Mouse (Mus musculus) midbrain, embryonic 15.5 days (tissue): Measurements from ENCODE around the gene Rprd1b. TPM values are rescaled to one million over a fixed set of nuclear protein-coding genes. Genes with fewer than 3 reads are reported as not detected.

ENCODE experiments used
- ATAC-seq: fragments of 200-750 bp; cut with Nextera tagmentation; replicated peaks from 2 replicates; pipeline ENCODE4 v1.8.0; 2017; ENCODE audit warnings: moderate TSS enrichment
- H3K27ac ChIP-seq: fragments of 300-500 bp; sonication (generic); 2 replicates; pipeline ENCODE4 v1.5.1; 2015; ENCODE audit warnings: mild to moderate bottlenecking, inconsistent platforms
- H3K27me3 ChIP-seq: fragments of 300-500 bp; sonication (generic); replicated peaks from 2 replicates; pipeline ENCODE4 v1.6.1; 2015; ENCODE audit warnings: inconsistent platforms
- H3K36me3 ChIP-seq: fragments of 300-500 bp; sonication (generic); replicated peaks from 2 replicates; pipeline ENCODE4 v1.6.1; 2015; ENCODE audit warnings: inconsistent platforms
- H3K4me1 ChIP-seq: fragments of 300-500 bp; sonication (generic); 2 replicates; pipeline ENCODE4 v1.6.1; 2015; ENCODE audit warnings: inconsistent platforms
- H3K4me2 ChIP-seq: fragments of 300-500 bp; sonication (generic); 2 replicates; pipeline ENCODE4 v1.6.1; 2015; ENCODE audit warnings: inconsistent platforms, mild to moderate bottlenecking, moderate library complexity
- H3K4me3 ChIP-seq: fragments of 300-500 bp; sonication (generic); 2 replicates; pipeline ENCODE4 v1.5.1; 2015; ENCODE audit warnings: mild to moderate bottlenecking, inconsistent platforms
- H3K9ac ChIP-seq: fragments of 300-500 bp; sonication (generic); 2 replicates; pipeline ENCODE4 v1.6.1; 2015; ENCODE audit warnings: mild to moderate bottlenecking, inconsistent platforms
- H3K9me3 ChIP-seq: fragments of 300-500 bp; sonication (generic); 2 replicates; pipeline ENCODE4 v1.6.1; 2016; ENCODE audit warnings: inconsistent platforms
- WGBS: fragments of 180-500 bp; shearing (Covaris S2); methylation state at CpG from one replicate; pipeline ENCODE4 v1.1.7; 2015; ENCODE audit warnings: mixed read lengths; 5-methylcytosine and 5-hydroxymethylcytosine counted together
- polyA plus RNA-seq: library from polyadenylated mRNA; unstranded; fragments of >200 nt; fragmentation: Nextera tagmentation; extraction: Ambion mirVana; gene quantifications from 2 replicates; pipeline ENCODE4 v1.2.1, GENCODE M21; 2015

Rprd1b gene
- polyA plus RNA-seq = 34.7 and 36.6 TPM in 2 replicates

DNA sequence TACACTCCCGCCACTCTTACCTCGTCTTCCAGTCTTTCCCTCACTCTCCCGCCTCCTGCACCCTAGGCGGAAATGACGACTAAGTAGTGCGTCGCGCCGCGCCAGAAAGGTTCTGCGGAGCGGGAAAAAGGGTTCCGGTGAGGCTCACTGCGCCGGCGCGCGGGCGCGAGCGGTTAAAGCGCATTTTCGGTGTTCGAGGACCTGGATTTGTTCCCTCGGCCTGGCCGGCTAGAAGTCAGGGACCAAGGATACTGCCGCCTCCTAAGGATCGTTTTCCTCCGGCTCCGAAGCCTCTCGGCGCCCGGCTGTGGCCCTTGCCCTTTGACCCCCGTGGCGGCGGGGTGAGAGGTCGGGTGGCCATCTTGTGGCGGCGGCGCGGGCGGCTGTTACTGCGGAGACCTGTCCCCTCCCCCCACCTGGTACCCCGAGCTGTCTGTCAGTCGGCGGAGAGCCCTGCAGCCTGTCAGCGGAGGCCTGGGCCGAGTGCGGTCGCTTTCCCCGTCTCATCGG is at the start of gene Rprd1b, which contains the start of gene Tti1:
Gene Rprd1b (plus strand): TSS at position 144 of the 510 bp plus-strand sequence.
Gene Tti1 (minus strand): TSS at position 80 of the 510 bp plus-strand sequence.
- peak within 1 kb of the TSS; percentile 97 for H3K4me3 ChIP-seq
- H3K27ac ChIP-seq = peak within 1 kb of the TSS; percentile 83
- H3K4me2 ChIP-seq = peak within 1 kb of the TSS; percentile 82
- peaks cover 37% of the 10 kb centered on the region for H3K4me1 ChIP-seq
- ATAC-seq = peak; percentile 96
- WGBS = under 1% methylated on average over 52 of the region's 52 CpGs
- H3K9ac ChIP-seq = peak within 1 kb of the TSS; percentile 89
- H3K9me3 ChIP-seq = no peaks in the 10 kb centered on the region
- no peaks in the 10 kb centered on the region for H3K27me3 ChIP-seq
- no peaks in the 10 kb centered on the region for H3K36me3 ChIP-seq

DNA sequence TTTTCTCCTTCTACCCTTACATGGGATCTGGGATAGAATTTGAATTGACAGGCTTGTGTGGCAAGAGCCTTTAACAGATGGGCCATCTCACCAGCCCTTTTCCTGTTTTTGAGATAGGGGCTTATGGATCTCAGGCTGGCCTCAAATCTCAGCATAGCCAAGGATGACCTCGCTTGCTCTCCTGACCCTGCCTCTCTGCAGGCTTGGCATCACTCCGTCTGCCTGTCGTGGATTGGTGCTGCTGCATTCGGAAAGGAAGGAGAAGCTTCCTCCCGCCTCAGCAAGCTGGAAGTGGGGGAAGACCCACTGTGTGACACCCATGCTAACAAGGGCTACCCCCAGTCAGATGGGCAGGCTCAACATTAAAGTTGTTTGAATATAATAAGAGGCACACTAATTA is 49.1 kb upstream of the Rprd1b start:
- Histone ChIP-seq H3K4me1 (peaks cover 20% of the 10 kb centered on the region), H3K4me2 (no peak overlapping the region), H3K27ac (no peak overlapping the region), H3K27me3 (no peaks in the 10 kb centered on the region), H3K9me3 (no peaks in the 10 kb centered on the region), H3K4me3 (no peak overlapping the region), H3K36me3 (no peaks in the 10 kb centered on the region), H3K9ac (no peak overlapping the region)
- WGBS = 60% methylated on average over 5 of the region's 5 CpGs
- no peak for ATAC-seq

DNA sequence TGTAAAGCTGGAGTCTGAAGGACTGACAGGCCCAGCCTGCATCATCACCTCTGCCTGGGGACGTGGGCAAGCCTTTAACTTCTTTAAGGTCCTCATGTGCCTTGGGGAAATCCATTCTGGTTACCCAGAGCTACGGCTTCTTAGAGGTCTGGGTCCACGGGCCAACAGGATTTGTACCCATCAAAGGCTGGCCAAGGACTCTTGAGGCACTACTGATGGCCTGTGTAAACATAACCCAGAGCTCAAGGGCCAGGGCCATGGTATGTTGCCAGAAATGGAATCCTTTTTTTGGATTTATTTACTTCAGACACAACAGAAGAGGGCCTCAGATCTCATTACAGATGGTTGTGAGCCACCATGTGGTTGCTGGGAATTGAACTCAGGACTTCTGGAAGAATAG is 45.6 kb upstream of the Rprd1b start:
- 87% methylated on average over 3 of the region's 3 CpGs for WGBS
- Histone ChIP-seq H3K4me1 (peaks cover 29% of the 10 kb centered on the region), H3K27ac (no peak overlapping the region), H3K27me3 (no peaks in the 10 kb centered on the region), H3K9me3 (no peaks in the 10 kb centered on the region), H3K4me2 (no peak overlapping the region), H3K36me3 (no peaks in the 10 kb centered on the region), H3K4me3 (no peak overlapping the region), H3K9ac (no peak overlapping the region)
- ATAC-seq = no peak

DNA sequence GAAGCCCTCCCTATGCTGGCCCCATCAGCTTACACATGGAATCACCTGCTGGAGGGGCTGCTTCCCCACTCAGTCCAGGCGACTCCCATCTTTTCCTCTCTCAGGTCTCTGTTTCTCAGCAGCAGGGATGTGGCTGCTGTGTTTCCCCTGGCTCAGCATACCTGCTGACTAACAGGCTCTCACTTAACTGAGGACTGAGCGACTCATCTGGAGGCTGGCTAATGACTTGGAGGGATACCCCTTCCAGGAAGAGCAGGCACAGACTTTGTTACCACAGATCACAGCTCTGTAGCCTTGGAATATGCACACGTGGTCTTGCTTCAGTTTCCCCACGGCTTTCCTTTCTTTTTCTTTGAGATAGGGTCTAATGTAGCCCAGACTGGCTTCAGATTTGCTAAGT is 45.0 kb upstream of the Rprd1b start:
- Histone ChIP-seq H3K36me3 (no peaks in the 10 kb centered on the region), H3K4me2 (no peak overlapping the region), H3K27me3 (no peaks in the 10 kb centered on the region), H3K4me3 (no peak overlapping the region), H3K4me1 (peaks cover 35% of the 10 kb centered on the region), H3K9ac (no peak overlapping the region), H3K9me3 (no peaks in the 10 kb centered on the region), H3K27ac (no peak overlapping the region)
- no peak for ATAC-seq
- 85% methylated on average over 4 of the region's 4 CpGs for WGBS

DNA sequence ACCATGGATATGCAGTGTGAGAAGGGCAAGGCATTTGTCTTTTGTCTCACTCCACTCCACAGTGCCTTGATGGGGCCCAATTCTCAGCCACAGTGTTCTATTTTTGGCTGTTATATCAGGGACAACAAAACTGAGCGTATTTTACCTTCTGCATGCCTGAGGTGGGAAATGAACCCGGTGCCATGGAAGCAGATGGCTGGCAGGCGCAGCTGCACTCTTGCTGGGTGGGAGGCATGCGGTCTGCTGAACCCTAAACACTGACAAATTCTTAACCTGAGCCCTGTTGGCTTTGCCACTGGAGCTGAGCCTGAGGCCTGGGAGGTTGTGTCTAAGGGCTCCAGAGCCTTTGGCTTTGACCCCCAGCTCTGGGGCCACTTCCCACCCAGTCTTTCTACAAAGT is 42.7 kb upstream of the Rprd1b start:
- Histone ChIP-seq H3K27ac (peak overlapping the region; percentile 22), H3K4me1 (peaks cover 53% of the 10 kb centered on the region), H3K9ac (no peak overlapping the region), H3K27me3 (no peaks in the 10 kb centered on the region), H3K36me3 (no peaks in the 10 kb centered on the region), H3K4me3 (no peak overlapping the region), H3K9me3 (no peaks in the 10 kb centered on the region), H3K4me2 (no peak overlapping the region)
- no peak for ATAC-seq
- 86% methylated on average over 4 of the region's 4 CpGs for WGBS

DNA sequence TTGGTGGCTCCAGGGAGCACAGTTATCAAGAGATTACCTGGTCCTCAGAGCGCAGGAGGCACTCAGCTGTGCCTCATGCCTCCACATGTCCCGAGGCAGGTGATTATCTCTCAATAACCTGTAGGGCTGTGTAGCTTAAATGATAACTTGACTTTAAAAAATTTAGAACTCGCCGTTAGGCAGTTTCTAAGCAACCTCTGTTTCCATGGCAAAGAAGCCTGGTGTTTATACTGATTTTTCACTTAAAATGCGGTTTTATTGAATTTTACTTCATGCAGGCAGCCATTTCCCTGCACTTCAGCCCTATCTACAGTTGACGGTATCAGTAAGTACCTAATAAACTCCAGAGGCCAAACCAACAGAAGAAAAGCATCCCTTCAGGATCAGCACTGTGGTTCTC is 42.1 kb upstream of the Rprd1b start:
- peak overlapping the region; percentile 32 for H3K27ac ChIP-seq
- no peaks in the 10 kb centered on the region for H3K9me3 ChIP-seq
- H3K4me3 ChIP-seq = no peak overlapping the region
- 61% methylated on average over 6 of the region's 6 CpGs for WGBS
- no peak overlapping the region for H3K4me2 ChIP-seq
- H3K27me3 ChIP-seq = no peaks in the 10 kb centered on the region
- no peak overlapping the region for H3K9ac ChIP-seq
- H3K4me1 ChIP-seq = peaks cover 53% of the 10 kb centered on the region
- H3K36me3 ChIP-seq = no peaks in the 10 kb centered on the region
- ATAC-seq = no peak

DNA sequence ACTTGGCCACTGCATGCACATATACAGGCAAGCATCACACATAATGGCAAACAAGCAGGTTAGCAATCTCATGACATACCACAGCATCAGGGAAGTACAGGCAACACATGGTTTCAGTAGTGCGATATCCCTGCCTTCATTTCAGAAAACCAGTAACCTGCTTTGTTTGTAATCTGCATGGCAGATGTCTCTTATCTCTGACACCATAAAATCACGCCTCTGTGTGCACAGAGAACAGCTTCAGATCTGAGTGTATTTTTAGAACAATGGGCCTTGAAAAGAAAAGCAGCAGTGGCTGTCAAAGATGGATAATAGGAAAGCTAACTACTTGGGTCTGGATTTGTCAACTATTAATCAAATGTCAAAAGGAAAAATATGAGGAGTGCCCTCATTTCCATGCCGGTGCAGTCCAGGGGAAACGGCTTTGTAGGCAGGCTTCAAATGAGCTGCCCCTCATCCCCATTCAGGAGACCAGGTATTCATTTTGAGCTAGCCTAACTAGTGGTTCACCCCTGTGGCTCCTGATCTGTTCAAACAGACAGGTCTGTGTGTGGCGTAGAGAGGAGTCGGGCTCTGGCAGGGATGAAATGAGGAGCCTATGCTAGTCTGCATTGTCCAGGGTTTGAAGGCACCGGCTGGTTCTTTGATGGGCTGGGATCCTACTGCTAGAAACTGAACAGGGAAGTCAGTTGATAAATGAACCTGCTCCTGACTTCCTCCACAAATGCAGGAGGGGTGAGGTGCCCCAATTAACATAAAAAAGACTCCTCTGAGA is 39.7 kb upstream of the Rprd1b start:
- whole genome bisulfite sequencing = 59% methylated on average over 7 of the region's 7 CpGs
- H3K4me3 ChIP-seq = no peak overlapping the region
- no peak overlapping the region for H3K9ac ChIP-seq
- H3K9me3 ChIP-seq = no peaks in the 10 kb centered on the region
- no peak overlapping the region for H3K4me2 ChIP-seq
- ATAC-seq = peak; percentile 68; the same call in 1 of the 2 replicates
- no peaks in the 10 kb centered on the region for H3K36me3 ChIP-seq
- peak overlapping the region; percentile 55 for H3K27ac ChIP-seq
- peaks cover 53% of the 10 kb centered on the region for H3K4me1 ChIP-seq
- H3K27me3 ChIP-seq = no peaks in the 10 kb centered on the region

DNA sequence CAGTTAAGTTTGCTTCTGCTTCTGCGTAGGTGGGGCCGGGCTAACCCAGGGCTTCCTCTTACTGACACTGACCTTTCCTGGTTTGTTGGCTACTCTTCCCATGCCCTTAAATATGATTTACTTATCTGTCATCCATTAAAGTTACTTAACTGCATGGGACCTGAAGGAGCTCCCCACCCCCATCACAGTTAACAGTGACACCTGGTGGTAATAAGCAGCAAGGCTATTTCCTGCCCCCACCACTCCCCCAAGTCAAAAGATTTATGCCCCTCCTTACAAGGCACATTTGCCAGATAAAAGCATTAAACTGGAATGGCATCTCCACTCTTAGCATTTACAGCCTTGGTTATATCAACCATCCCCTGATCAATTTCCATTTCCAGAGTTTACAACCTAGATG is 38.4 kb upstream of the Rprd1b start:
- ATAC-seq = no peak

DNA sequence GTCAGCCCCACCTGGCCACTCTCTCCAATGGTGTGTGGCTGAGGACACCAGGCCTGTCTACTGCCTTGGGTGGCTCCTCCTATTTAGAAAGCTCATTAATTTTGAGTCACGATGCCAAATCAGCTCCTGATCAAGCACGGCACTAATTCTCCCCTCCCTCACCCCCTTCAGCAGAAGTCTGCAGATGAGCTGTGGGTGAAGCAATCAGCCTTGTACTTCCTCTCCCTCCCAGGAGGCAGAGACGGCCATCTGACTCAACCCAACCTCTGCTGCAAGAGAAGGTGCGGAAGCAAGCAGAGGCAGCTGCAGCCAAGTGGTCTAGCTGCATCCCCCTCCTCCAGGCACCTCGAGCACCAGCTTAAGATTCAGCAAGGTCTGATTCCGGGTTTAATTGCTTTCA is 37.3 kb upstream of the Rprd1b start:
- Histone ChIP-seq H3K4me2 (no peak overlapping the region), H3K27ac (0 out of 2 replicates have a peak overlapping the region, but pooled peaks have one; percentile 23), H3K36me3 (0 out of 2 replicates have a peak, but pooled peaks cover 4% of the 10 kb centered on the region), H3K4me1 (peaks cover 41% of the 10 kb centered on the region), H3K4me3 (no peak overlapping the region), H3K27me3 (no peaks in the 10 kb centered on the region), H3K9me3 (no peaks in the 10 kb centered on the region), H3K9ac (no peak overlapping the region)
- WGBS = 63% methylated on average over 6 of the region's 6 CpGs
- ATAC-seq = no peak

More for the DNA sequence above, 38.4 kb upstream of the Rprd1b start:
- WGBS = 90% methylated on average over 2 of the region's 2 CpGs
- Histone ChIP-seq H3K4me3 (no peak overlapping the region), H3K9ac (no peak overlapping the region), H3K27me3 (no peaks in the 10 kb centered on the region), H3K27ac (no peak overlapping the region), H3K4me1 (peaks cover 52% of the 10 kb centered on the region), H3K9me3 (no peaks in the 10 kb centered on the region), H3K4me2 (no peak overlapping the region), H3K36me3 (0 out of 2 replicates have a peak, but pooled peaks cover 1% of the 10 kb centered on the region)

DNA sequence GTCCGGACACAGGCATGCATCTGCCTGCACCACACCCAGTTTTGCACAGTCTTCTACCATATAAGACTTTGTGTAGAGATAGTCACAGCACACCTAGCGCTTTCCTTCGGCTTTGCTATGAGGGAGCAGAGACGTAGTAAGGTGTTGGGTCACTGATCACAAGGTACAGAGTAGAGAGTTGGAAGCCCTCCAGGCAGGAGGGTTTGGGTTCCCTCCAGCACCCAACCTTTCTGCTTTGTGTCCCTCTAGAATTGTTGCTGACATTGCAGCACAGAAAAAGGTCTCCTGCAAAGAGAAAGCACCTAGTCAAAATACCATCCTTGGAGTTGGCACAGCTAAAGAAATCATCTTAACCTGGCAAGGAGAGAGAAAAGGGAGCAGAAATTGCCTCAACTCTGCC is 35.8 kb upstream of the Rprd1b start:
- no peak overlapping the region for H3K27ac ChIP-seq
- ATAC-seq = no peak
- no peak overlapping the region for H3K4me3 ChIP-seq
- no peaks in the 10 kb centered on the region for H3K27me3 ChIP-seq
- no peak overlapping the region for H3K9ac ChIP-seq
- peaks cover 26% of the 10 kb centered on the region for H3K4me1 ChIP-seq
- H3K9me3 ChIP-seq = no peaks in the 10 kb centered on the region
- H3K36me3 ChIP-seq = 0 out of 2 replicates have a peak, but pooled peaks cover 4% of the 10 kb centered on the region
- H3K4me2 ChIP-seq = no peak overlapping the region
- 89% methylated on average over 4 of the region's 4 CpGs for WGBS

DNA sequence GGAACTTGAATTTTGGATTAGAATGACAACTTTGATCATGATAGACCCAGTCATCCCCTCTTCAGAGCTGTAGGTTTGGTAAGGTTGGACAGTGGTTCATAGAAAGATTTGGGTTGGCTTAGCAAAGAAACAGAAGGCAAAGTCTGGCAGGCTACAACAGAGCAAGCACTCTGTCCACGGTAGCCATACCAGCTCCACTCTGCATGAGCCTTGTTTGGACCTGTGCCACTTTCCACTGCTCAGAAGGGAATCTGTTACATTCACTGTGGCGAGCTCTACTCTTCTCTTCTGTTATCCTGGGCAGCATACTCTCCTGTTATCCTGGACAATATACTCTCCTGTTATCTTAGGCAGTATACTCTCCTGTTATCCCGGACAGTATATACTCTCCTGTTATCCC is 29.5 kb upstream of the Rprd1b start:
- H3K9me3 ChIP-seq = no peaks in the 10 kb centered on the region
- H3K27ac ChIP-seq = no peak overlapping the region
- H3K4me1 ChIP-seq = no peaks in the 10 kb centered on the region
- no peak overlapping the region for H3K9ac ChIP-seq
- no peak overlapping the region for H3K4me3 ChIP-seq
- ATAC-seq = no peak
- H3K27me3 ChIP-seq = no peaks in the 10 kb centered on the region
- H3K4me2 ChIP-seq = no peak overlapping the region
- 0 out of 2 replicates have a peak, but pooled peaks cover 4% of the 10 kb centered on the region for H3K36me3 ChIP-seq
- WGBS = 75% methylated on average over 3 of the region's 3 CpGs

DNA sequence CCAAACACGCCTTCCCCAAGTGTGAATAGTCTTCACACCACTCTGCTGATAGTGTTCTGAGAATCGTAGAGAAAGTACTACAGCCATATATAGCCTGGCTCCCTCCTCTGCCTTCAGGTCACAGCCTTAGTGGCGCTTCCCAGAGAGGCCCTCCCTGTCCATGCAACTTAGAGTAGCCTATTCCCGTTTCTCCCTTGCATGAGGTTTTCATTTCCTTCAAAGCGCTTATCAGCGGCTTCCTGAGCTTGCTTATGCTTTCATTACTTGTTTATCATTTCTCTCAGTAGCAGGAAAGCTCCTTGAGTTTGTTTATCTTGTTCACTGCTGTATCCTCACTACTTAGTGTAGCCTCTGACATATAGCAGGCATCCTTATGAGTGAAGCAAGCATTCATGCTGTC is 23.7 kb upstream of the Rprd1b start:
- H3K27ac ChIP-seq = no peak overlapping the region
- H3K9ac ChIP-seq = no peak overlapping the region
- WGBS = 86% methylated on average over 6 of the region's 6 CpGs
- H3K27me3 ChIP-seq = no peaks in the 10 kb centered on the region
- H3K36me3 ChIP-seq = peaks cover 10% of the 10 kb centered on the region; the same call in 1 of the 2 replicates
- H3K9me3 ChIP-seq = no peaks in the 10 kb centered on the region
- no peak for ATAC-seq
- no peak overlapping the region for H3K4me3 ChIP-seq
- no peak overlapping the region for H3K4me2 ChIP-seq
- H3K4me1 ChIP-seq = no peaks in the 10 kb centered on the region

DNA sequence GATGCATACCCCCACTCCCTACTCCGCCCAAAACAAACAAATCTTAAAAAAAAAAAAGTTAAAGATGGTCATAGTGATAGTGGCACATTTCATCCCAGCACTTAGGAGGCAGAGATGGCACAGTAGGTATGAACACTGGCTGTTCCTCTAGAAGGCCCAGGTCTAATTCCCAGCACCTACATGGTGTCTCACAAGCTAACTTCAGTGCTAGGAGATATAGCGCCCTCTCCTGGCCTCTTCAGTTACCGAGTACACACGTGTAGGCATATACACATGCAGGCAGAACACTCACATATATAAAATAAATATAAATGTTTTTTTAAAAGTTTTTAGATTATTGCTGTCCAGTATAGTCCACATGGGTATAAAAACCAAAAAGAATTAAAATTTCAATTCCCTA is 22.7 kb upstream of the Rprd1b start:
- Histone ChIP-seq H3K9me3 (no peaks in the 10 kb centered on the region), H3K27me3 (no peaks in the 10 kb centered on the region), H3K4me2 (no peak overlapping the region), H3K4me1 (no peaks in the 10 kb centered on the region), H3K27ac (no peak overlapping the region), H3K9ac (no peak overlapping the region), H3K36me3 (peaks cover 10% of the 10 kb centered on the region; the same call in 1 of the 2 replicates), H3K4me3 (no peak overlapping the region)
- 96% methylated on average over 4 of the region's 4 CpGs for WGBS
- no peak for ATAC-seq
